Mouse (Mus musculus) forebrain, embryonic 15.5 days (tissue): ENCODE measurements around the gene Tle6. TPM values are rescaled to one million over a fixed set of nuclear protein-coding genes. Genes with fewer than 3 reads are reported as not detected.

Source experiments
- ATAC-seq: fragments of 200-750 bp; cut with Nextera tagmentation; replicated peaks from 2 replicates; pipeline ENCODE4 v1.8.0; 2017; ENCODE audit warnings: mild to moderate bottlenecking, moderate TSS enrichment, moderate library complexity
- H3K27ac ChIP-seq: fragments of 300-500 bp; sonication (generic); replicated peaks from 2 replicates; pipeline ENCODE4 v1.5.1; 2015; ENCODE audit warnings: mild to moderate bottlenecking, inconsistent platforms
- H3K27me3 ChIP-seq: fragments of 300-500 bp; sonication (generic); 2 replicates; pipeline ENCODE4 v1.6.1; 2015; ENCODE audit warnings: inconsistent platforms
- H3K36me3 ChIP-seq: fragments of 300-500 bp; sonication (generic); 2 replicates; pipeline ENCODE4 v1.6.1; 2015; ENCODE audit warnings: mild to moderate bottlenecking, inconsistent platforms
- H3K4me1 ChIP-seq: fragments of 300-500 bp; sonication (generic); 2 replicates; pipeline ENCODE4 v1.6.1; 2015; ENCODE audit warnings: inconsistent platforms
- H3K4me2 ChIP-seq: fragments of 300-500 bp; sonication (generic); replicated peaks from 2 replicates; pipeline ENCODE4 v1.6.1; 2015; ENCODE audit warnings: mild to moderate bottlenecking, inconsistent platforms
- H3K4me3 ChIP-seq: fragments of 300-500 bp; sonication (generic); 2 replicates; pipeline ENCODE4 v1.5.1; 2015; ENCODE audit warnings: mild to moderate bottlenecking, inconsistent platforms
- H3K9ac ChIP-seq: fragments of 300-500 bp; sonication (generic); replicated peaks from 2 replicates; pipeline ENCODE4 v1.6.1; 2015; ENCODE audit warnings: mild to moderate bottlenecking, inconsistent platforms
- H3K9me3 ChIP-seq: fragments of 300-500 bp; sonication (generic); 2 replicates; pipeline ENCODE4 v1.6.1; 2016; ENCODE audit warnings: inconsistent platforms
- WGBS: fragments of 180-500 bp; shearing (Covaris S2); methylation state at CpG from one replicate; pipeline ENCODE4 v1.1.7; 2015; ENCODE audit warnings: mixed read lengths; 5-methylcytosine and 5-hydroxymethylcytosine counted together
- polyA plus RNA-seq: library from polyadenylated mRNA; unstranded; fragments of >200 nt; fragmentation: Nextera tagmentation; extraction: Ambion mirVana; gene quantifications from 2 replicates; pipeline ENCODE4 v1.2.1, GENCODE M21; 2015

Gene Tle6
- polyA plus RNA-seq, 1 experiment from 2014 or later = 4.2 TPM

DNA sequence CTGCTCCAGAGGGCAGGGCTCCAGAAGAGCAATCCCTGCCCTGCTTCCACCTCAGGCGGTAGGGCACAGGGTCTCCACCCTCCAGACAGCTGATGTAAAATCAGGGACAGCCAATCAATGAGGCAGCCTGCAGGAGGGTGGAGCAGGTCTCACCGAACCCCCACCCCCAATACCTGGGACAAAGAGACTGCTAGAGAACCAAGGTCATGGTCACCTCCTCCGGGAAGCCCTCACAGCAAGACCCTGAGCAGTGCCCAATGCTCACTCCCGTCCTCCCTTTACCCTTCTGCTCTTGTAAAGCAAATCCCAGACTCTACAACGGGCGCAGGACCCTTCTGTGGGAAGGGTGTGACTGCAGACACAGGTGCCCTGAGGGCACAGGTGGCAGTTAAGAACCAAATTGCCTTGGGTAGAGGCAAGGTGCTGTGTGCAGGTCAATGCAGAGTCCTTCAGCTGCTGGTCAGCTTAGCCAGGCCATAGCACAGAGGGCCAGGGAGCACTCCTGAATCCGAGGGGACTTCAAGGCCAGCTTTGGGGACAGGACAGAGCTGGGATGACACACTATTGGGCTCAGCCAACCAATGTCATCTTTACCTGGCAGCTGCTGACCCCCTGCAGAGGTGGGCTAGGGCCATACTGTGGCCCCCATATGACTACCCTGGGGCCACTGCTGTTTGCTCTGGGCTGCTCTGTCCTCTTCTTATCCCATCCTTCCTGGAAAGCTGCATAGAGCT, 58.0 kb downstream of the Tle6 start:
- H3K27ac ChIP-seq = no peak overlapping the region
- H3K36me3 ChIP-seq = no peaks in the 10 kb centered on the region
- H3K4me3 ChIP-seq = peak overlapping the region; percentile 96
- H3K9me3 ChIP-seq = no peaks in the 10 kb centered on the region
- ATAC-seq = no peak
- no peak overlapping the region; the same call in 1 of the 2 replicates for H3K9ac ChIP-seq
- no peaks in the 10 kb centered on the region for H3K27me3 ChIP-seq
- peak overlapping the region; percentile 96 for H3K4me2 ChIP-seq
- H3K4me1 ChIP-seq = peaks cover 38% of the 10 kb centered on the region
- WGBS = 73% methylated on average over 7 of the region's 7 CpGs

DNA sequence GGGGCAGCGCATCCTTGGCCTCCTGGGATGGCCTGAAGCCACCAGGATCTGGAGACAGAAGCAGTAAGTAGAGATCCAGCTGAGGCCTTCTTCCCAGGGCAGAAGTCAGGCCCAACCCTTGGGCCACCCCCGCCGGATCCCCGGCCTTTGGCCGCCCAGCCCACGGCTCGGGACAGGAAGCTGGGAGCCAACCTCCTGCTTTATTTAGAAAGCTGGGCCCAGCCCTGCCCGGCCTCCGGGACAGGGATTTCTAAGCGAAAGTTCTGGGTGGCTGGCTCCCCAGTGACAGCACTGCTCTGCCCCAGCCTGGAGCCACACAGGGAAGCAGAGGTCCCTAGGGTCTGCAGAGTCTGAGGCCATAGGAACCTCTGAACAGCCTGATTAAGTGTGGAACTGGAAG, 59.1 kb downstream of the Tle6 start:
- H3K27ac ChIP-seq = no peak overlapping the region
- H3K4me2 ChIP-seq = no peak overlapping the region
- WGBS = 88% methylated on average over 10 of the region's 10 CpGs
- no peak for ATAC-seq
- no peak overlapping the region for H3K9ac ChIP-seq
- H3K36me3 ChIP-seq = no peaks in the 10 kb centered on the region
- no peaks in the 10 kb centered on the region for H3K27me3 ChIP-seq
- no peak overlapping the region for H3K4me3 ChIP-seq
- H3K9me3 ChIP-seq = no peaks in the 10 kb centered on the region
- H3K4me1 ChIP-seq = peaks cover 38% of the 10 kb centered on the region

DNA sequence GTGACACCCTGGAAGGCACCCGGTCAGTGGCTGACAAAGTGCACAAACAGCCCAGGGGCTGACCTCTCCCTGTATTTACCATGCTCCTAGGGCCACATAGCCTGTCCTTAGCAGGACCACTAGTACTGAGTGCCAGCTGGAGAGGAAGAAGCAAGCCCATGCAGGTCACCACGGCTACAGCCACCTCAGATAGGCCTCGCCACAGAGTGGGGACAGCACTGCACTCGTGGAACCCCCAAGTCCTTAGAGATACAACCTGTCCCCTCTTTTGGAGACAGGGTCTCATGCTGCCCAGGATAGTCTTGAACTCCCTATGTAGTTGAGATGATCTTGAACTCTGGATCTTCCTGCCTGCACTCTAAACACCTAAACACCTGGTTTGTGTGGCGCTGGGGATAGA, 59.5 kb downstream of the Tle6 start:
- H3K27ac ChIP-seq = no peak overlapping the region
- peaks cover 38% of the 10 kb centered on the region for H3K4me1 ChIP-seq
- no peaks in the 10 kb centered on the region for H3K36me3 ChIP-seq
- no peaks in the 10 kb centered on the region for H3K9me3 ChIP-seq
- H3K27me3 ChIP-seq = no peaks in the 10 kb centered on the region
- no peak for ATAC-seq
- H3K4me2 ChIP-seq = no peak overlapping the region
- H3K9ac ChIP-seq = no peak overlapping the region
- H3K4me3 ChIP-seq = no peak overlapping the region
- 91% methylated on average over 5 of the region's 5 CpGs for WGBS

Other genes starting within 250 kb of the Tle6 start
- gene Mfsd12, start 243.6 kb downstream of the Tle6 start, polyA plus RNA-seq = 11.2 and 11.9 TPM in 2 replicates
- gene 4930404N11Rik, start 235.3 kb downstream of the Tle6 start, polyA plus RNA-seq = 0.73 and 1.3 TPM in 2 replicates
- 133 and 135 TPM in 2 replicates for gene Fzr1, start 222.6 kb downstream of the Tle6 start, polyA plus RNA-seq
- 88.2 and 89.0 TPM in 2 replicates for gene Dohh, start 216.6 kb downstream of the Tle6 start, polyA plus RNA-seq
- 5.4 and 6.6 TPM in 2 replicates for gene Gm48551, start 216.6 kb downstream of the Tle6 start, polyA plus RNA-seq
- 2.9 and 3.1 TPM in 2 replicates for gene Gm48552, start 212.1 kb downstream of the Tle6 start, polyA plus RNA-seq
- 1.2 and 1.8 TPM in 2 replicates for gene Smim24, start 208.0 kb downstream of the Tle6 start, polyA plus RNA-seq
- 24.2 and 29.4 TPM in 2 replicates for gene Nfic, start 145.4 kb downstream of the Tle6 start, polyA plus RNA-seq
- 76.1 and 78.5 TPM in 2 replicates for gene Celf5, start 118.4 kb downstream of the Tle6 start, polyA plus RNA-seq
- gene Ncln, start 104.7 kb downstream of the Tle6 start, polyA plus RNA-seq = 60.3 and 65.0 TPM in 2 replicates
- 0.69 and 0.73 TPM in 2 replicates for gene S1pr4, start 100.9 kb downstream of the Tle6 start, polyA plus RNA-seq
- 0.57 and 0.84 TPM in 2 replicates for gene Gna15, start 76.8 kb downstream of the Tle6 start, polyA plus RNA-seq
- 99.8 and 103 TPM in 2 replicates for gene Gna11, start 55.9 kb downstream of the Tle6 start, polyA plus RNA-seq
- gene Aes, start 41.6 kb downstream of the Tle6 start, polyA plus RNA-seq = 665 and 705 TPM in 2 replicates
- 27.3 and 28.0 TPM in 2 replicates for gene Tle2, start 26.5 kb downstream of the Tle6 start, polyA plus RNA-seq
- 3.0 and 3.1 TPM in 2 replicates for gene BC025920, start 5.2 kb upstream of the Tle6 start, polyA plus RNA-seq
- 56.5 and 56.7 TPM in 2 replicates for gene Sirt6, start 26.7 kb upstream of the Tle6 start, polyA plus RNA-seq
- 11.5 and 12.6 TPM in 2 replicates for gene Ankrd24, start 27.5 kb upstream of the Tle6 start, polyA plus RNA-seq
- 6.3 and 6.9 TPM in 2 replicates for gene Gm10778, start 48.0 kb upstream of the Tle6 start, polyA plus RNA-seq
- 19.3 and 22.0 TPM in 2 replicates for gene Zfp433, start 103.8 kb upstream of the Tle6 start, polyA plus RNA-seq
- gene Gm3055, start 170.1 kb upstream of the Tle6 start, polyA plus RNA-seq = 17.7 and 19.5 TPM in 2 replicates
- gene Gm4767, start 211.1 kb upstream of the Tle6 start, polyA plus RNA-seq = 3.4 and 3.7 TPM in 2 replicates